ENCODE assay signal across 8 mouse cellular contexts in the genomic region with DNA sequence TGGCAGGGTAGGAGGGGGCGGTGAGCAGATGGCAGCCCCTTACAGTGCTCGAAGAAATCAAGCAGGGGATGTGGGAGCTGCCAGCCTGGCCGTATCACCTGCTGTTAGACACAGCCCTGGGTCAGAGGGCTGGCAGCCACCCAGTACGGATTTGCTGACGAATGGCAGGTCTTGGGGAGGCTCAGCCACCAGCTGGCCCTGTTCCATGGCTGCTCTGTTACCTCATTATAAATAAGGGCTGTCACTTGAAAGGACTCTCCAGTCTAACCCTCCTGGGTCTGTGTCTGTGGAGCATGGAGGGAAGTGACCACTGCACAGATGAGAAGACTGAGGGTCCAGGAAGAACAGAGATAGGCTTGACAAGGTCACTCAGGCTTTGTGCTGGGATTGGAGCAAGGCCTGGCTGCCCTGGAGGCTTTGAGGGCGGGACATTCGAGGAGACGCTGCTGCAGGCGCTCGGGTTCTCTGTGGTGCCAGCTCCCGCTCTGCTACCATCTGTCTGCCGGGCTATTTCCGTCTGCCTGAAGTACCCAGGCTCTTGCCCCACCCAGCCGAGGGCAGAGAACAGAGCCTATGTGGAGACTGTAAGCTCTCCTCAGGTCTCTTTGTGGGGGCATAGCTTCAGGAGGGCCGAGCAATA.
DNase-seq lines count a peak whose midpoint lies in the region; ATAC-seq and TF ChIP-seq lines count a peak whose summit lies in the region.

No protein-coding gene starts in this region.

- H3K9ac ChIP-seq in forebrain, postnatal 0 days: peak overlapping the region; percentile 33; the same call in 1 of the 2 replicates
- no peak overlapping the region for H3K9ac ChIP-seq in neural tube, embryonic 14.5 days (replicated peaks; ENCODE audit: low read depth, low read length)

- no peak overlapping the region for H3K4me3 ChIP-seq in forebrain, postnatal 0 days (ENCODE audit: low read depth, low read length)
- no peak overlapping the region for H3K4me3 ChIP-seq in neural tube, embryonic 14.5 days (ENCODE audit: low read depth, low read length)
- H3K4me3 ChIP-seq in heart, embryonic 10.5 days: no peak overlapping the region

- H3K27me3 ChIP-seq in forebrain, postnatal 0 days (ENCODE audit: insufficient read depth, low read length): no peaks in the 10 kb centered on the region
- no peaks in the 10 kb centered on the region for H3K27me3 ChIP-seq in neural tube, embryonic 14.5 days (ENCODE audit: control insufficient read depth, insufficient read depth, low read length)
- H3K27me3 ChIP-seq in heart, embryonic 10.5 days (ENCODE audit: insufficient read depth, poor library complexity, severe bottlenecking): peaks cover 35% of the 10 kb centered on the region

- H3K9me3 ChIP-seq in forebrain, postnatal 0 days (ENCODE audit: low read length): no peaks in the 10 kb centered on the region
- H3K9me3 ChIP-seq in neural tube, embryonic 14.5 days (ENCODE audit: control insufficient read depth, low read length): no peaks in the 10 kb centered on the region
- no peaks in the 10 kb centered on the region for H3K9me3 ChIP-seq in heart, embryonic 10.5 days

- peaks cover 38% of the 10 kb centered on the region for H3K4me1 ChIP-seq in forebrain, postnatal 0 days (ENCODE audit: insufficient read depth)
- peaks cover 13% of the 10 kb centered on the region for H3K4me1 ChIP-seq in neural tube, embryonic 14.5 days (ENCODE audit: control insufficient read depth, insufficient read depth, low read length)
- 0 out of 2 replicates have a peak, but pooled peaks cover 4% of the 10 kb centered on the region for H3K4me1 ChIP-seq in heart, embryonic 10.5 days

- peak overlapping the region; percentile 71 for H3K27ac ChIP-seq in forebrain, postnatal 0 days (ENCODE audit: low read depth, low read length)
- no peak overlapping the region for H3K27ac ChIP-seq in neural tube, embryonic 14.5 days (ENCODE audit: low read depth, low read length)
- no peak overlapping the region for H3K27ac ChIP-seq in heart, embryonic 10.5 days

- 0 out of 2 replicates have a peak overlapping the region, but pooled peaks have one; percentile 2 for H3K4me2 ChIP-seq in forebrain, postnatal 0 days (ENCODE audit: low read depth)
- no peak overlapping the region for H3K4me2 ChIP-seq in neural tube, embryonic 14.5 days (ENCODE audit: low read depth, low read length)

- intact Hi-C loops in heart, postnatal 25 days (cut with DNase I): no loop called here

- no peak for TF ChIP-seq CTCF in forebrain, postnatal 0 days (IDR thresholded peaks at IDR 0.05; ENCODE audit: low read depth)

- 26% methylated on average over 15 of the region's 15 CpGs for WGBS in forebrain, postnatal 0 days
- 22% methylated on average over 15 of the region's 15 CpGs for WGBS in neural tube, embryonic 14.5 days
- WGBS in heart, embryonic 10.5 days: 72% methylated on average over 15 of the region's 15 CpGs

- DNase-seq in frontal cortex, postnatal 14 days (ENCODE audit: low spot score in 2 of 2): no peak
- DNase-seq in adrenal gland, postnatal 36 days: peak; percentile 28 to 46
- DNase-seq in forebrain, postnatal 0 days: peak; percentile 75
- DNase-seq in urinary bladder, postnatal 10 days (ENCODE audit: low spot score): no peak
- DNase-seq in heart, postnatal 25 days (ENCODE audit: low spot score): no peak
- DNase-seq in heart, embryonic 10.5 days (ENCODE audit: low spot score): no peak

- peak; percentile 33 for ATAC-seq in frontal cortex, adult (ENCODE audit: low TSS enrichment)
- peak; percentile 47 for ATAC-seq in forebrain, postnatal 0 days
- peak; percentile 69; the same call in 1 of the 2 replicates for ATAC-seq in neural tube, embryonic 14.5 days (ENCODE audit: low read depth)

- 0 out of 2 replicates have a peak, but pooled peaks cover 4% of the 10 kb centered on the region for H3K36me3 ChIP-seq in forebrain, postnatal 0 days (ENCODE audit: insufficient read depth)
- H3K36me3 ChIP-seq in neural tube, embryonic 14.5 days (ENCODE audit: control insufficient read depth, insufficient read depth, low read length): no peaks in the 10 kb centered on the region
- H3K36me3 ChIP-seq in heart, embryonic 10.5 days: no peaks in the 10 kb centered on the region

Comparison
In these comparisons a context has a peak if more than half of its experiments do, and no peak if none do; other contexts are left out.
1. DNase-seq: peak in adrenal gland, postnatal 36 days (2 of 2) and forebrain, postnatal 0 days (single experiment); none in frontal cortex, postnatal 14 days (0 of 2), urinary bladder, postnatal 10 days (single experiment), heart, postnatal 25 days (single experiment) and heart, embryonic 10.5 days (single experiment).
2. Peak in every context shown above with its lines, with median percentiles within 50 percentile points of each other: ATAC-seq.